Mouse (Mus musculus): ENCODE measurements around the gene D8Ertd738e. TPM values are rescaled to one million over a fixed set of nuclear protein-coding genes. Genes with fewer than 3 reads are reported as not detected.
"Not testable (repeated sequence)": the region's sequence is repeated elsewhere in the genome, so short reads cannot be mapped to it uniquely, and the experiment has no call there.

The D8Ertd738e gene
- polyA plus RNA-seq (2014; fragmentation: Nextera tagmentation; extraction: Ambion mirVana) = 388 TPM in 2 replicates

DNA sequence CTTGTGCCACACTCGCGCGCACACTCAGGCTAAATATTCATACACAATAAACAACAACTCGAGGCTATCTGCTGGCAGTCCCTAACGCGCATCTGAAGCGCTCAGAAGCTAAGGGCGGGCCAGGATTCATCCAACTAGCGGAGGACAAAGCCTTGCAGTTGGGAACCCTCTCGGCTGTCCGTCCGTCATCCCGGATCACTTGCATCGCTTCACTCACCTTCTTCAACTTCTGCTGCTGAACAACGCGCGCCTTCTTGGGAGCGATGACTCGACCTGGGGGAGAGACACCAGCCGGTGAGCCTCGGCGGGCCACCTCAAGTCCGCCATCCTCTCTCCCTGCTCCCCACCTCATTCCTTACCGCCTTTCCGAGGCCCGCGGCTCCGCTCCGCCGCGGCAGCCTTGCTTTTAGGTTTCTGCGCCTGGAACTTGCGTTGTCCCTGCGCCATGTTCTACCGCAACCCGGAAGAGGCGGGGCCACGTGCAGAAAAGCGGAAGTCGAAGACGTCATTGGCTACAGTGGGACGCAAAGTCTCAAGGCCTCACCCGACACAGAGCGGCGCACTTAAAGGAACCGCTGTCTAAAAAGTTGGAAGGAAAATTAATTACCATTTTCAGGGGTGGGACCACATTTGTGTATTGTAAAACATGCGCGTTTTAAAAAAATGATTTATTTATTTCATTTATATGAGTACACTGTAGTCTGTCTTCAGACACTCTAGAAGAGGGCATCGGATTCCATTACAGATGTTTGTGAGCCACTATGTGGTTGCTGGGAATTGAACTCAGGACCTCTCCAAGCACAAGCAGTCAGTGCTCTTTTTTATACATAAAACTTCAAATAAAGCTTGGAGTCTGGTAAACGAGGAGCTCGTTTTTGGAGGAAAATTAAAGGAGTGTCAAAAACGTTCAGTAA is at the start of gene D8Ertd738e:
D8Ertd738e (minus strand) TSS at position 463 of the 914 bp plus-strand sequence.
- Histone ChIP-seq H3K9ac (ENCODE audit: low read depth, low read length) (peak within 1 kb of the TSS; percentile 92), H3K4me3 (ENCODE audit: low read length) (peak within 1 kb of the TSS; percentile 89), H3K4me1 (ENCODE audit: control insufficient read depth, insufficient read depth, low read length) (0 out of 2 replicates have a peak, but pooled peaks cover 3% of the 10 kb centered on the region), H3K27me3 (ENCODE audit: control insufficient read depth, insufficient read depth, low read length) (no peaks in the 10 kb centered on the region), H3K36me3 (ENCODE audit: control insufficient read depth, insufficient read depth, low read length) (peaks cover 68% of the 10 kb centered on the region), H3K4me2 (replicated peaks; ENCODE audit: low read depth, low read length) (peak within 1 kb of the TSS; percentile 65), H3K27ac (ENCODE audit: low read depth, low read length) (peak within 1 kb of the TSS; percentile 73), H3K9me3 (ENCODE audit: control insufficient read depth, low read length) (no peaks in the 10 kb centered on the region)
- peak; percentile 92 for ATAC-seq (ENCODE audit: low FRiP score, low TSS enrichment)
- 4% methylated on average over 52 of the region's 52 CpGs for WGBS

DNA sequence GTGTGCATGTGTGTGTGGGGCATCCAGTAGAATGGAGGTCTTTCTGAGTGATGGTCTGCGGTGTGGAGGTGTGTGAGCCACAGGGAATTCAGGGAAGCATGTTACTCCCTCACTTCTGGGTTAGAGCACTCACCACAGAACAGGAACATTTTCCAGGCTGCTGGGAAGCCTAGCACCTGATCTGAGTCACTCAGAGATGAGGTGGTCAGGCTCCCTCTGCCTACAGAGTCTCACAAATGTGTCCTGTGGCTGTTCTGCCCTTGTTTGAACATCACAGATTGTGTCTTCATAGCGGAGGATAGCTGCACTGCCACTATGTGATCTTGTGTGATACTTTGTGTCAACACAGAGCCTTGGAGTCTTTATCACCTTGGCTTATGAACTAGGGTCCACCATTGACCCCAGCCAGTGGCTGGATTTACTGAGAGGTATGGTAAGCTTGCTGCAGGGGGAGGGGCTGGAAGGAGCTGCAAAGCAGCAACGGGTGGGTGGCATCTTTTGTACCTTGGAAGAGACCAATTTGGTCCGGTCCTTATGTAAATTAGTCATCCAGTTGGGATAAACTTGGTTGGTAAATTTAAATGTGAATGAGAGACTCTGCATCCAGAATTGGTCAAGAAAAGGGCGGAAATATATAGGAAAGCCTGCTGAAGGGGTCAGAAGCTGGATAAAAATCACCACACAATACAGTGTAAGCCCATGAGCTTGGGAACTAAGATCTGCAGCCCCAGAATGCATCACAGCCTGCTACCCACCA is 47.7 kb upstream of the D8Ertd738e start:
- Histone ChIP-seq H3K9ac (ENCODE audit: low read depth, low read length) (no peak overlapping the region), H3K4me2 (replicated peaks; ENCODE audit: low read depth, low read length) (no peak overlapping the region), H3K4me3 (ENCODE audit: low read length) (no peak overlapping the region), H3K4me1 (ENCODE audit: control insufficient read depth, insufficient read depth, low read length) (no peaks in the 10 kb centered on the region), H3K27ac (ENCODE audit: low read depth, low read length) (no peak overlapping the region), H3K27me3 (ENCODE audit: control insufficient read depth, insufficient read depth, low read length) (no peaks in the 10 kb centered on the region), H3K9me3 (ENCODE audit: control insufficient read depth, low read length) (peaks cover 2% of the 10 kb centered on the region; the same call in 1 of the 2 replicates), H3K36me3 (ENCODE audit: control insufficient read depth, insufficient read depth, low read length) (no peaks in the 10 kb centered on the region)
- no peak for ATAC-seq (ENCODE audit: low FRiP score, low TSS enrichment)
- WGBS = 76% methylated on average over 5 of the region's 5 CpGs

DNA sequence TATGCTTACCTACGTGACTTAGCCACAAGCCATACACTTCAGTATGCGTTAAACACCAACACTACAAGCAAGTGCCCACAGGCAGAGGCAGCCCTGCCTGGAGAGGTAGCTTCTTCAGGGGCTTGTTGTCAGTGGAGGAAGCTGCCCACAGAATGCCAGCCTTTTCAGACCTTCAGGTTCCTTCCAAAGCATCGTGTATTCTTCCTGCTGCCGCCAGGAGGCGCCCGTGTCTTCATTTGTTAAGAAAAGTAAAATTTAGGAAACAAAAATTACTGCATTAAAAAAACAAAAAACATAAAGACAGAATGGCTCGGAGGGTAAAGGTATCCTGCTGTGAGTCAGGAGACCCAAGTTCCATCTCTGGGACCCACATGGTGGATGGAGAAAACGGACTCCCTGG is 42.2 kb upstream of the D8Ertd738e start:
- Histone ChIP-seq H3K9ac (ENCODE audit: low read depth, low read length) (no peak overlapping the region), H3K36me3 (ENCODE audit: control insufficient read depth, insufficient read depth, low read length) (no peaks in the 10 kb centered on the region), H3K27ac (ENCODE audit: low read depth, low read length) (no peak overlapping the region), H3K4me3 (ENCODE audit: low read length) (no peak overlapping the region), H3K4me2 (replicated peaks; ENCODE audit: low read depth, low read length) (no peak overlapping the region), H3K4me1 (ENCODE audit: control insufficient read depth, insufficient read depth, low read length) (no peaks in the 10 kb centered on the region), H3K27me3 (ENCODE audit: control insufficient read depth, insufficient read depth, low read length) (no peaks in the 10 kb centered on the region), H3K9me3 (ENCODE audit: control insufficient read depth, low read length) (no peaks in the 10 kb centered on the region)
- 26% methylated on average over 8 of the region's 8 CpGs for WGBS
- no peak for ATAC-seq (ENCODE audit: low FRiP score, low TSS enrichment)

DNA sequence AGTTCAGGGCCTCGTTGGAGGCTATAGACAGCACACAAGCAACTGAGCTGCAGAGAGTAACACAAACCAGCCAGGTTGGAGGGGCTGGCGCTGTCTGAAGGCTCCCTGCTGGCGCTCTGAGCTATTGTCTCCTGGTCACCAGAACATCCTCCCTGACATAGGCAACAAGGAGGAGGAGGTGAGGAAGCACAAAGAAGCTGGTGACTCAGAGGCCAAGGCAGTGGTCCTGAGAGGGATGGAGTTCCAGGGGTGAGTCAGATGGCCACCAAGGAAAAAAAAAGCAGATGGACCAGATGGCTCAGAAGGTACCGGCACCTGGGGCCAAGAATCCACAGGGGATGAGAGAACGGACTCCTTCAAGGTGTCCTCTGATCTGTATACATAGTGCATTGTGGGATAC is 41.6 kb upstream of the D8Ertd738e start:
- H3K36me3 ChIP-seq (ENCODE audit: control insufficient read depth, insufficient read depth, low read length) = no peaks in the 10 kb centered on the region

DNA sequence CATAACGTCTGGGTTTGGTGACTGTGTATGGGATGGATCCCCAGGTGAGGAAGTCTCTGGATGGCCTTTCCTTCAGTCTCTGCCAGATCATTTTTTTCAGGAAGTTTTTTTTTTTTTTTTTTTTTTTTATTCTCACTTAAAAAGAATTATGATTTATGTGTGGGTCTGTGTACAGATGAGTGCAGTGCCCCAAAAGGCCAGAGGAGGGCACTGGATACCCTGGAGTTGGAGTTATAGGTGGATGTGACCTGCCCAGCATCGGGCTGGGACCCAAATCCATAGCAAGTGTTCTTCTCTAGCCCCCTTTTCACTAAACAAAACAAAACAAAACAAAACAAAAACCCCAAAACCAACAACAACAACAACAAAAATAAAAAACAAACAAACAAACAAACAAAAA is 39.4 kb upstream of the D8Ertd738e start:
- H3K27ac ChIP-seq (ENCODE audit: low read depth, low read length) = no peak overlapping the region
- no peak for ATAC-seq (ENCODE audit: low FRiP score, low TSS enrichment)
- H3K9ac ChIP-seq (ENCODE audit: low read depth, low read length) = no peak overlapping the region
- no peak overlapping the region for H3K4me3 ChIP-seq (ENCODE audit: low read length)
- no peaks in the 10 kb centered on the region for H3K9me3 ChIP-seq (ENCODE audit: control insufficient read depth, low read length)
- 67% methylated on average over 2 of the region's 2 CpGs for WGBS
- no peaks in the 10 kb centered on the region for H3K36me3 ChIP-seq (ENCODE audit: control insufficient read depth, insufficient read depth, low read length)
- H3K4me2 ChIP-seq (replicated peaks; ENCODE audit: low read depth, low read length) = no peak overlapping the region
- H3K4me1 ChIP-seq (ENCODE audit: control insufficient read depth, insufficient read depth, low read length) = peaks cover 5% of the 10 kb centered on the region
- H3K27me3 ChIP-seq (ENCODE audit: control insufficient read depth, insufficient read depth, low read length) = no peaks in the 10 kb centered on the region

More for the DNA sequence above, 41.6 kb upstream of the D8Ertd738e start:
- H3K4me2 ChIP-seq (replicated peaks; ENCODE audit: low read depth, low read length) = no peak overlapping the region
- H3K27me3 ChIP-seq (ENCODE audit: control insufficient read depth, insufficient read depth, low read length) = no peaks in the 10 kb centered on the region
- H3K9me3 ChIP-seq (ENCODE audit: control insufficient read depth, low read length) = no peaks in the 10 kb centered on the region
- H3K4me3 ChIP-seq (ENCODE audit: low read length) = no peak overlapping the region
- no peaks in the 10 kb centered on the region for H3K4me1 ChIP-seq (ENCODE audit: control insufficient read depth, insufficient read depth, low read length)
- no peak for ATAC-seq (ENCODE audit: low FRiP score, low TSS enrichment)
- no peak overlapping the region for H3K9ac ChIP-seq (ENCODE audit: low read depth, low read length)
- H3K27ac ChIP-seq (ENCODE audit: low read depth, low read length) = no peak overlapping the region
- WGBS = 72% methylated on average over 5 of the region's 5 CpGs

DNA sequence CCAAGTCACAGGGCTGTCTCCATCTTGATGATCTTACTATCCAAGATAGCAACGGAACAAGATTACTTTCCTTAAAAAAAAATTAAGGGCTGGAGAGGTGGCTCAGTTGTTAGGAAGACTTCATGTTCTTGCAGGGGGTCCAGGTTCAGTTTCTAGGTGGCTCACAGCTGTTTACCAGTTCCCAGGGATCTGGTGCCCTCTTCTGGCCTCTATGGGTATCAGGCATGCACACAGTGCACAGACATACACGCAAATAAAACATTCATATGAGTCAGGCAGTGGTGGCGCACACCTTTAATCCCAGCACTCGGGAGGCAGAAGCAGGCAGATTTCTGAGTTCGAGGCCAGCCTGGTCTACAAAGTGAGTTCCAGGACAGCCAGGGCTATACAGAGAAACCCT is 36.1 kb upstream of the D8Ertd738e start:
- H3K9ac ChIP-seq (ENCODE audit: low read depth, low read length); H3K4me3 ChIP-seq (ENCODE audit: low read length); H3K4me2 ChIP-seq (replicated peaks; ENCODE audit: low read depth, low read length); H3K4me1 ChIP-seq (ENCODE audit: control insufficient read depth, insufficient read depth, low read length); H3K9me3 ChIP-seq (ENCODE audit: control insufficient read depth, low read length); H3K27me3 ChIP-seq (ENCODE audit: control insufficient read depth, insufficient read depth, low read length); H3K36me3 ChIP-seq (ENCODE audit: control insufficient read depth, insufficient read depth, low read length): not testable (repeated sequence)
- H3K27ac ChIP-seq (ENCODE audit: low read depth, low read length) = 0 out of 2 replicates have a peak overlapping the region, but pooled peaks have one; percentile 26
- ATAC-seq (ENCODE audit: low FRiP score, low TSS enrichment) = 0 out of 2 replicates have a peak, but pooled peaks have one; percentile 64
- 63% methylated on average over 5 of the region's 5 CpGs for WGBS

DNA sequence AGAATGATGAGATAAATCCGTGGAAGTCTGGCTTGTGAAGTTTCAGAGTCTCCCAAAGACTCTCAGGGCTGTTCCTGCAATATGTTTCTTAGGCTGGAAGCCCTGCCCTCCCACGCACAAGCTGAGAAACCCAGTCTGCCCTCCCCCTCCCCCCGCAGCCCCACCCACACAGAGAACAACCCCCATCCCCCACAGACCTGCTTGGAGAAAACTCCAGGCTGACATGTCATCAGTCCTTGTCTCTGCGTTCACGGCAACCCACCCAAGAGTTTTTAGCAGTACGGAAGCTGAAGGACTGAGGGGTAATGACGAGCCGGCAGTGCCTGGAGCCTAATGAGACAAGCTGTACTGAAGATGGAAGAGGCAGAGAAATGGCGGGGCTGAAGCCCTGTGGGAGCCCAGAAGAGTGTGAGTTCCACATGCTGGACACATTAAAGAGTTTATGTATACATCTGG is 35.1 kb upstream of the D8Ertd738e start:
- ATAC-seq (ENCODE audit: low FRiP score, low TSS enrichment) = no peak; the same call in 1 of the 2 replicates
- Histone ChIP-seq H3K9me3 (ENCODE audit: control insufficient read depth, low read length) (no peaks in the 10 kb centered on the region), H3K27ac (ENCODE audit: low read depth, low read length) (peak overlapping the region; percentile 80), H3K4me2 (replicated peaks; ENCODE audit: low read depth, low read length) (peak overlapping the region; percentile 34), H3K36me3 (ENCODE audit: control insufficient read depth, insufficient read depth, low read length) (no peaks in the 10 kb centered on the region), H3K27me3 (ENCODE audit: control insufficient read depth, insufficient read depth, low read length) (no peaks in the 10 kb centered on the region), H3K4me1 (ENCODE audit: control insufficient read depth, insufficient read depth, low read length) (peaks cover 7% of the 10 kb centered on the region), H3K4me3 (ENCODE audit: low read length) (peak overlapping the region; percentile 15; the same call in 1 of the 2 replicates), H3K9ac (ENCODE audit: low read depth, low read length) (no peak overlapping the region)
- whole genome bisulfite sequencing = 7% methylated on average over 9 of the region's 9 CpGs

DNA sequence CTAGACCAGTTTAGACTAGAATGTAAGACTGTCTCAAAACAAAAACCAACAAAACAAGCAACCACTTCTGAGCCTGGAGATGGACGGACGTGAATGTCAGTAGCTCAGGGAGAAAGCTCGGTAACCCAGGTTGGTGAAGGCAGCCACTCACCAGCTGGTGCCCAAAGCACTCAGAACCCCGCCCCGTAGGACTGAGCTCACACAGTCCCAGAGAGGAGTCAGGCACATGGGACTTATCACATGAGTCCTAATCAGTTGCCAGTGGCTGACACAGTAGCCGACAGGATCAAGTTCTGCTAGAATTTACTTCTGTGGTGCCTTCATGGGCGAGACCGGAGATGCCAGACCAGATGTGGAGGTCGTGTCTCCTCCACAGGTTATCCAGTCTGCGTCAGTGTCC is 31.3 kb upstream of the D8Ertd738e start:
- no peak overlapping the region for H3K27ac ChIP-seq (ENCODE audit: low read depth, low read length)
- H3K27me3 ChIP-seq (ENCODE audit: control insufficient read depth, insufficient read depth, low read length) = no peaks in the 10 kb centered on the region
- WGBS = 71% methylated on average over 10 of the region's 10 CpGs
- no peaks in the 10 kb centered on the region for H3K9me3 ChIP-seq (ENCODE audit: control insufficient read depth, low read length)
- no peak overlapping the region for H3K4me2 ChIP-seq (replicated peaks; ENCODE audit: low read depth, low read length)
- no peak overlapping the region for H3K4me3 ChIP-seq (ENCODE audit: low read length)
- no peak overlapping the region for H3K9ac ChIP-seq (ENCODE audit: low read depth, low read length)
- ATAC-seq (ENCODE audit: low FRiP score, low TSS enrichment) = no peak
- no peaks in the 10 kb centered on the region for H3K36me3 ChIP-seq (ENCODE audit: control insufficient read depth, insufficient read depth, low read length)
- peaks cover 7% of the 10 kb centered on the region for H3K4me1 ChIP-seq (ENCODE audit: control insufficient read depth, insufficient read depth, low read length)

Measured in kidney, embryonic 14.5 days (tissue).